Mouse (Mus musculus): ENCODE measurements around the gene Cep55.

DNA sequence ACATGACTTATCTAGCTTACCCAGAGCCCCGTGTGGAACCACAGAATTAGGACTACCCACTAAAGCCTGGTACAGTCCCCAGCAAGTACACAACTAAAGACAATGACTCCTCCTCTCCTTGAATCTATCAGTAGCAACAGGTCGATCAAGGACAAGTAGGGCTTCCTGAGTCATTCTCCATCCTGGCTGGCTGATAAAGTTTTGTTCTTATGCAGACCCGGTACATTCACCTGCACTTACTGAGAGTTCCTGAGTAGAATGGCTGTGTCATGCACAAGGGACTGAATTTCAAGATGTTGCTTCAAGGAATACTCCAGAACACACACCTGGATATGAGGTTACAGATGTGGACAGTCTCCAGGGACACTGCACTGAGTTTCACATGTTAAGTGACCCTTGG, 9.6 kb upstream of the Cep55 start:
- no peak for TF ChIP-seq POLR2A (IDR thresholded peaks at IDR 0.05; ENCODE audit: control insufficient read depth, extremely low read depth, insufficient read depth, low read length, poor library complexity)
- no peak for TF ChIP-seq CTCF (IDR thresholded peaks at IDR 0.05; ENCODE audit: borderline replicate concordance, control insufficient read depth, extremely low read depth, insufficient read depth, low read length, poor library complexity)

All from thymus, adult 2 months (tissue).